Mouse (Mus musculus): Measurements from ENCODE around the gene Jpt1.

DNA sequence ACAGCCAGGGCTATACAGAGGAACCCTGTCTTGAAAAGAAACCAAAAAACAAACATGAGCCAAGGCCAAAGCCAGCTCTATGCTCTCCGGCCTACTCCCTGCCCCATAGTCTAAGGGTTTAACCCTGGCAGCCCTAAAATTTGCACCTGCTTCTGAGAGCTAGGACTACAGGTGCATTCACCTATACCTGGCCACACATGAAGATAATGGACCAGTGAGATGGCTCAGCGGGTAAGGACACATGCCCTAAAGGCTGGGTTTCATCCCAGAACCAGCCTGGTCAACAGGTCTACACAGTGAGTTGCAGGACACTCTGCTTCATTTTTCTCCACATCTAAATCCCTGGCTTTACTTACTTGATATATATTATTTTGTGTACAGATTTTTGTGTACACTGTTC lies 8.1 kb upstream of the Jpt1 start:
- TF ChIP-seq MAFK (IDR thresholded peaks at IDR 0.05; ENCODE audit: insufficient read depth, low read depth, low read length) (no peak), HCFC1 (IDR thresholded peaks at IDR 0.05; ENCODE audit: borderline replicate concordance, insufficient read depth, low read length) (no peak), ZC3H11A (IDR thresholded peaks at IDR 0.05; ENCODE audit: borderline replicate concordance, low read depth, low read length) (no peak), CHD2 (IDR thresholded peaks at IDR 0.05; ENCODE audit: low read depth, low read length) (no peak)
